Mouse (Mus musculus) limb, embryonic 15.5 days (tissue): ENCODE measurements around the gene Gm10338. TPM values are rescaled to one million over a fixed set of nuclear protein-coding genes. Genes with fewer than 3 reads are reported as not detected.
"Not testable (repeated sequence)": the region's sequence is repeated elsewhere in the genome, so short reads cannot be mapped to it uniquely, and the experiment has no call there.

ENCODE experiments used
- ATAC-seq: fragments of 200-750 bp; cut with Nextera tagmentation; 2 replicates; pipeline ENCODE4 v1.8.0; 2017; ENCODE audit warnings: low read depth, moderate TSS enrichment; ENCODE audit not compliant: insufficient number of reproducible peaks, low FRiP score, low TSS enrichment
- H3K27ac ChIP-seq: fragments of 300-500 bp; sonication (generic); 2 replicates; pipeline ENCODE4 v1.5.1; 2015; ENCODE audit warnings: moderate library complexity, mild to moderate bottlenecking, inconsistent platforms
- H3K27me3 ChIP-seq: fragments of 300-500 bp; sonication (generic); 2 replicates; pipeline ENCODE4 v1.6.1; 2015; ENCODE audit warnings: inconsistent platforms
- H3K36me3 ChIP-seq: fragments of 300-500 bp; sonication (generic); 2 replicates; pipeline ENCODE4 v1.6.1; 2015; ENCODE audit warnings: inconsistent platforms
- H3K4me1 ChIP-seq: fragments of 300-500 bp; sonication (generic); 2 replicates; pipeline ENCODE4 v1.6.1; 2015; ENCODE audit warnings: inconsistent platforms
- H3K4me2 ChIP-seq: fragments of 300-500 bp; sonication (generic); 2 replicates; pipeline ENCODE4 v1.6.1; 2015; ENCODE audit warnings: mild to moderate bottlenecking, inconsistent platforms
- H3K4me3 ChIP-seq: fragments of 300-500 bp; sonication (generic); 2 replicates; pipeline ENCODE4 v1.5.1; 2015; ENCODE audit warnings: mild to moderate bottlenecking, inconsistent platforms
- H3K9ac ChIP-seq: fragments of 300-500 bp; sonication (generic); 2 replicates; pipeline ENCODE4 v1.6.1; 2015; ENCODE audit warnings: inconsistent platforms
- H3K9me3 ChIP-seq: fragments of 300-500 bp; sonication (generic); 2 replicates; pipeline ENCODE4 v1.6.1; 2016; ENCODE audit warnings: inconsistent platforms
- WGBS: fragments of 180-500 bp; shearing (Covaris S2); methylation state at CpG from one replicate; pipeline ENCODE4 v1.1.7; 2015; 5-methylcytosine and 5-hydroxymethylcytosine counted together
- polyA plus RNA-seq: library from polyadenylated mRNA; unstranded; fragments of >200 nt; fragmentation: Nextera tagmentation; extraction: Ambion mirVana; gene quantifications from 2 replicates; pipeline ENCODE4 v1.2.1, GENCODE M21; 2015

The Gm10338 gene
- polyA plus RNA-seq = not detected in 2 replicates

GRCm38 (mm10) chr14:7595492-7595891 lies at the start of gene Gm10338:
TSS of gene Gm10338 (minus strand) at chr14:7595592.
- not testable (repeated sequence) for H3K27me3 ChIP-seq, H3K9me3 ChIP-seq, H3K4me1 ChIP-seq, ATAC-seq, H3K9ac ChIP-seq, H3K36me3 ChIP-seq, H3K27ac ChIP-seq, H3K4me2 ChIP-seq, H3K4me3 ChIP-seq
- WGBS = no CpG with 5 or more reads among the region's 2 CpGs

- H3K27ac ChIP-seq, H3K4me1 ChIP-seq, H3K9ac ChIP-seq, H3K4me3 ChIP-seq, H3K27me3 ChIP-seq, H3K4me2 ChIP-seq, H3K9me3 ChIP-seq, ATAC-seq, H3K36me3 ChIP-seq: not testable (repeated sequence)
- WGBS = no CpG with 5 or more reads among the region's 2 CpGs
These were observed 48.5 kb upstream of the Gm10338 start, which contains the start of gene Gm10128 for GRCm38 (mm10) chr14:7643872-7644271. TSS of gene Gm10128 (minus strand) at chr14:7643972.

GRCm38 (mm10) chr14:7568382-7568781 lies 27.0 kb downstream of the Gm10338 start, which contains the start of gene Gm3558:
TSS of gene Gm3558 (minus strand) at chr14:7568566.
- not testable (repeated sequence) for H3K9ac ChIP-seq, H3K27ac ChIP-seq, H3K27me3 ChIP-seq, H3K9me3 ChIP-seq, H3K36me3 ChIP-seq, H3K4me1 ChIP-seq, ATAC-seq
- WGBS = no CpG with 5 or more reads among the region's 34 CpGs
- H3K4me3 ChIP-seq = peak within 1 kb of the TSS; percentile 38
- peak within 1 kb of the TSS; percentile 76 for H3K4me2 ChIP-seq

GRCm38 (mm10) chr14:7567890-7568289 lies 27.5 kb downstream of the Gm10338 start:
- ATAC-seq, H3K4me1 ChIP-seq, H3K27me3 ChIP-seq, H3K9me3 ChIP-seq, H3K27ac ChIP-seq, H3K36me3 ChIP-seq, H3K9ac ChIP-seq: not testable (repeated sequence)
- Histone ChIP-seq H3K4me2 (peak overlapping the region; percentile 76), H3K4me3 (peak overlapping the region; percentile 38)
- under 1% methylated on average over 19 of the region's 27 CpGs for WGBS

GRCm38 (mm10) chr14:7567266-7567665 lies 28.1 kb downstream of the Gm10338 start:
- 3% methylated on average over 8 of the region's 9 CpGs for WGBS
- H3K9me3 ChIP-seq, H3K4me3 ChIP-seq, H3K36me3 ChIP-seq, H3K4me1 ChIP-seq, H3K27ac ChIP-seq, H3K9ac ChIP-seq, H3K27me3 ChIP-seq, H3K4me2 ChIP-seq, ATAC-seq: not testable (repeated sequence)

Other genes with a start within 250 kb of the Gm10338 start
- not detected in 2 replicates for gene Gm8374, start 230.5 kb downstream of the Gm10338 start, polyA plus RNA-seq
- 0.12 TPM in 1 of 2 replicates, not detected in the other for gene Gm3755, start 144.7 kb downstream of the Gm10338 start, polyA plus RNA-seq
- 0.40 and 0.55 TPM in 2 replicates for gene Gm3752, start 111.8 kb downstream of the Gm10338 start, polyA plus RNA-seq
- gene Gm3558, start 27.0 kb downstream of the Gm10338 start, polyA plus RNA-seq = 1.0 and 2.1 TPM in 2 replicates
- gene Gm10128, start 48.4 kb upstream of the Gm10338 start, polyA plus RNA-seq = not detected in 2 replicates
- gene Gm26661, start 196.0 kb upstream of the Gm10338 start, polyA plus RNA-seq = not detected in 2 replicates
- 27.6 and 33.0 TPM in 2 replicates for gene Flnb, start 222.4 kb upstream of the Gm10338 start, polyA plus RNA-seq